Mouse (Mus musculus): ENCODE measurements around the gene Tspoap1. TPM values are rescaled to one million over a fixed set of nuclear protein-coding genes. Genes with fewer than 3 reads are reported as not detected.

The Tspoap1 gene
- polyA plus RNA-seq, 1 experiment from 2014 or later, result 68.5 TPM

DNA sequence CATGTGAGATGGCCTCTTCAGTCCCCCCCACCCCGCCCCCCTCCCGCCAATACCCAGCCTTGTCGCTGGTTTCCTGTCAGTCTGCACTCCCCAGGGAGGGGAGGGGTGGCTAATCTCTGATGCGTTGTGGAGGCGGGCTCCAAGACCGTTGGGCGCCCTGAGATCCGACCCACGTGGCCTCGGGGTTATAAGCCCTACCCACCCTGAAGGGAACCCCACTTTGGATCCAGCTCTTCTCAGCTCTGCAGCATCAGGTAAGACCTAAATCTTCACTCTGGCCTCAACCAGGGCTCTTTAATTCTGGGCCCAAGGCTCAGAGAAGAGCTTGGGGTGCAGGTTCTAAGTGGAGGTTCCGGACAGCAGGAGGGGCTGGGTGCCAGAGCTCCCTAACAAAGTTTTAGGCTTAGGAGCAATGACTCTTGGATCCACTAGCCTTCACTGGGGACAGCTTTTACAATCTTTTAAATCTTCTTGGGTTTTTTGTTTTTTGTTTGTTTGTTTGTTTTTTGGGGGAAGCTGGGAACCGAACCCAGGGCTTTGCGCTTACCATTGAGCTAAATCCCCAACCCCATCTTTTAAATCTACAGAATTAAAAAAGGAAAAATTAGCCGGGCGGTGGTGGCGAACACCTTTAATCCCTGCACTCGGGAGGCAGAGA lies 4.9 kb upstream of the Tspoap1 start:
- H3K9me3 ChIP-seq (replicated peaks; ENCODE audit: control insufficient read depth, low read length, poor library complexity, severe bottlenecking), result no peaks in the 10 kb centered on the region
- peaks cover 7% of the 10 kb centered on the region for H3K4me1 ChIP-seq (ENCODE audit: control insufficient read depth, insufficient read depth, low read length)
- no peak for ATAC-seq
- no peak overlapping the region for H3K4me2 ChIP-seq (ENCODE audit: low read length)
- H3K36me3 ChIP-seq (ENCODE audit: control insufficient read depth, insufficient read depth, low read length), result no peaks in the 10 kb centered on the region
- no peak overlapping the region for H3K9ac ChIP-seq (ENCODE audit: low read depth, low read length)
- H3K4me3 ChIP-seq (ENCODE audit: low read depth, low read length), result no peak overlapping the region
- 80% methylated on average over 17 of the region's 17 CpGs for WGBS
- no peak overlapping the region for H3K27ac ChIP-seq (ENCODE audit: low read length)
- no peaks in the 10 kb centered on the region for H3K27me3 ChIP-seq (ENCODE audit: control insufficient read depth, insufficient read depth, low read depth, low read length)

- H3K9ac ChIP-seq (ENCODE audit: low read depth, low read length), result no peak overlapping the region
- ATAC-seq, result no peak
- no peaks in the 10 kb centered on the region for H3K27me3 ChIP-seq (ENCODE audit: control insufficient read depth, insufficient read depth, low read depth, low read length)
- H3K4me3 ChIP-seq (ENCODE audit: low read depth, low read length), result no peak overlapping the region
- peaks cover 7% of the 10 kb centered on the region for H3K4me1 ChIP-seq (ENCODE audit: control insufficient read depth, insufficient read depth, low read length)
- H3K9me3 ChIP-seq (replicated peaks; ENCODE audit: control insufficient read depth, low read length, poor library complexity, severe bottlenecking), result no peaks in the 10 kb centered on the region
- no peaks in the 10 kb centered on the region for H3K36me3 ChIP-seq (ENCODE audit: control insufficient read depth, insufficient read depth, low read length)
- H3K4me2 ChIP-seq (ENCODE audit: low read length), result no peak overlapping the region
- no peak overlapping the region for H3K27ac ChIP-seq (ENCODE audit: low read length)
- 90% methylated on average over 15 of the region's 15 CpGs for WGBS
Measured at GRCm38 (mm10) chr11:87756251-87756820, 4.0 kb upstream of the Tspoap1 start.

- Histone ChIP-seq H3K4me3 (ENCODE audit: low read depth, low read length) (no peak overlapping the region), H3K27ac (ENCODE audit: low read length) (no peak overlapping the region), H3K4me1 (ENCODE audit: control insufficient read depth, insufficient read depth, low read length) (peaks cover 15% of the 10 kb centered on the region), H3K36me3 (ENCODE audit: control insufficient read depth, insufficient read depth, low read length) (no peaks in the 10 kb centered on the region), H3K4me2 (ENCODE audit: low read length) (no peak overlapping the region), H3K9me3 (replicated peaks; ENCODE audit: control insufficient read depth, low read length, poor library complexity, severe bottlenecking) (no peaks in the 10 kb centered on the region), H3K9ac (ENCODE audit: low read depth, low read length) (no peak overlapping the region), H3K27me3 (ENCODE audit: control insufficient read depth, insufficient read depth, low read depth, low read length) (no peaks in the 10 kb centered on the region)
- ATAC-seq, result no peak
- 92% methylated on average over 25 of the region's 25 CpGs for WGBS
Measured at GRCm38 (mm10) chr11:87757001-87757954, 3.1 kb upstream of the Tspoap1 start.

DNA sequence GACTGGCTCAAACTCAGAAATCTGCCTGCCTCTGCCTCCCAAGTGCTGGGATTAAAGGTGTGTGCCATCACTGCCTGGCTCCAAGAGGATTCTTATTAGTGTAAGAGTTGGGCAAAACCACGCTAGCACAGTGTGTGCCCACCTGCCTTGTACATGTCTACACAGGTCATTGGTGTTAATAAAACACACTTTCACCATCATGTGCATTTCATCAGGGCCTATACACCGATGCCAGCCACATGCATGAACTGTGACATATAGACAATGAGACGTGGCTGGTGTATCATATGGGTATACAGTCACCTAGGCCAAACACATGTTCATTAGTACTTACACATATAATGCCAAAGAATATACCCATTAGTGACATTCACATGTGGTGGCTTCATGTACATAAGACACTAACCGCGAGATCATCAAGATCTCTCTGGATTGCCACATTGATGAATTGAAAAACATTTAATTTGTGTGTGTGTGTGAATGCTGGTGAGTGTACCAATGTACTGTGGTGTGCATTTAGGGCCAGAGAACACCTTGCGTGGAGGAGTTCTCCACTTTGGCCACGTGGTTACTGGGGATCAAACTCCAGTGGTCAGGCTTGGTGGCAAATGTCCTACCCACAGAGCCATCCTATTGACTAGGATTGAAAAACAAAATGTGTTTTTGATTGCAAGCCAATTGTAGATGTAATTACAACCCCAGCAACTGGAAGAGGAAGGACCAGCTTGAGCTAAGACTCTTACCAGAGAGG lies 2.0 kb upstream of the Tspoap1 start:
- H3K9me3 ChIP-seq (replicated peaks; ENCODE audit: control insufficient read depth, low read length, poor library complexity, severe bottlenecking), result no peaks in the 10 kb centered on the region
- no peaks in the 10 kb centered on the region for H3K36me3 ChIP-seq (ENCODE audit: control insufficient read depth, insufficient read depth, low read length)
- no peak overlapping the region for H3K9ac ChIP-seq (ENCODE audit: low read depth, low read length)
- no peaks in the 10 kb centered on the region for H3K27me3 ChIP-seq (ENCODE audit: control insufficient read depth, insufficient read depth, low read depth, low read length)
- no peak for ATAC-seq
- H3K4me1 ChIP-seq (ENCODE audit: control insufficient read depth, insufficient read depth, low read length), result peaks cover 23% of the 10 kb centered on the region
- no peak overlapping the region for H3K27ac ChIP-seq (ENCODE audit: low read length)
- H3K4me3 ChIP-seq (ENCODE audit: low read depth, low read length), result no peak overlapping the region
- no peak overlapping the region for H3K4me2 ChIP-seq (ENCODE audit: low read length)
- WGBS, result 79% methylated on average over 7 of the region's 7 CpGs

GRCm38 (mm10) chr11:87758957-87759608 lies 1.3 kb upstream of the Tspoap1 start:
- H3K4me3 ChIP-seq (ENCODE audit: low read depth, low read length), result no peak overlapping the region
- 80% methylated on average over 4 of the region's 4 CpGs for WGBS
- H3K36me3 ChIP-seq (ENCODE audit: control insufficient read depth, insufficient read depth, low read length), result no peaks in the 10 kb centered on the region
- no peaks in the 10 kb centered on the region for H3K27me3 ChIP-seq (ENCODE audit: control insufficient read depth, insufficient read depth, low read depth, low read length)
- H3K4me1 ChIP-seq (ENCODE audit: control insufficient read depth, insufficient read depth, low read length), result peaks cover 23% of the 10 kb centered on the region
- peak overlapping the region; percentile 90; the same call in 1 of the 2 replicates for H3K27ac ChIP-seq (ENCODE audit: low read length)
- no peak overlapping the region; the same call in 1 of the 2 replicates for H3K4me2 ChIP-seq (ENCODE audit: low read length)
- H3K9ac ChIP-seq (ENCODE audit: low read depth, low read length), result no peak overlapping the region
- no peaks in the 10 kb centered on the region for H3K9me3 ChIP-seq (replicated peaks; ENCODE audit: control insufficient read depth, low read length, poor library complexity, severe bottlenecking)
- ATAC-seq, result no peak

GRCm38 (mm10) chr11:87759609-87760005 lies 734 bp upstream of the Tspoap1 start:
- no peak for ATAC-seq
- WGBS, result 1% methylated on average over 3 of the region's 3 CpGs
- Histone ChIP-seq H3K36me3 (ENCODE audit: control insufficient read depth, insufficient read depth, low read length) (no peaks in the 10 kb centered on the region), H3K27ac (ENCODE audit: low read length) (peak overlapping the region; percentile 90), H3K4me1 (ENCODE audit: control insufficient read depth, insufficient read depth, low read length) (peaks cover 23% of the 10 kb centered on the region), H3K9ac (ENCODE audit: low read depth, low read length) (peak overlapping the region; percentile 84; the same call in 1 of the 2 replicates), H3K4me2 (ENCODE audit: low read length) (peak overlapping the region; percentile 90), H3K27me3 (ENCODE audit: control insufficient read depth, insufficient read depth, low read depth, low read length) (no peaks in the 10 kb centered on the region), H3K9me3 (replicated peaks; ENCODE audit: control insufficient read depth, low read length, poor library complexity, severe bottlenecking) (no peaks in the 10 kb centered on the region), H3K4me3 (ENCODE audit: low read depth, low read length) (peak overlapping the region; percentile 54)

- Histone ChIP-seq H3K4me2 (ENCODE audit: low read length) (peak overlapping the region; percentile 90), H3K27me3 (ENCODE audit: control insufficient read depth, insufficient read depth, low read depth, low read length) (no peaks in the 10 kb centered on the region), H3K27ac (ENCODE audit: low read length) (no peak overlapping the region; the same call in 1 of the 2 replicates), H3K9ac (ENCODE audit: low read depth, low read length) (peak overlapping the region; percentile 84), H3K4me3 (ENCODE audit: low read depth, low read length) (peak overlapping the region; percentile 54), H3K4me1 (ENCODE audit: control insufficient read depth, insufficient read depth, low read length) (peaks cover 31% of the 10 kb centered on the region), H3K9me3 (replicated peaks; ENCODE audit: control insufficient read depth, low read length, poor library complexity, severe bottlenecking) (no peaks in the 10 kb centered on the region), H3K36me3 (ENCODE audit: control insufficient read depth, insufficient read depth, low read length) (peaks cover 1% of the 10 kb centered on the region; the same call in 1 of the 2 replicates)
- no peak for ATAC-seq
- 60% methylated on average over 11 of the region's 11 CpGs for WGBS
Measured at GRCm38 (mm10) chr11:87761181-87761721, 910 bp downstream of the Tspoap1 start.
